Mouse (Mus musculus) G1E (cell line): ENCODE measurements at regions not wholly inside any gene's neighbourhood (a gene's known extent, or its start where the extent isn't known, plus 50 kb on each side); places are given as distances from the start of the nearest gene placed in this dataset.

Experiments
- ATAC-seq: 2 replicates; pipeline ENCODE4 v1.8.0; 2016; ENCODE audit warnings: mild to moderate bottlenecking; ENCODE audit not compliant: insufficient number of reproducible peaks, poor library complexity, low FRiP score, severe bottlenecking; ENCODE audit errors: extremely low read depth
- DNase-seq: peaks from one replicate; pipeline ENCODE4 v3.0.0; 2012; ENCODE audit warnings: low spot score
- H3K27me3 ChIP-seq: 2 replicates; pipeline ENCODE4 v1.6.1; 2012; ENCODE audit warnings: mild to moderate bottlenecking, low read length, inconsistent platforms; ENCODE audit not compliant: insufficient read depth
- H3K36me3 ChIP-seq: replicated peaks from 2 replicates; pipeline ENCODE3; 2012; ENCODE audit warnings: mild to moderate bottlenecking, inconsistent platforms
- H3K4me1 ChIP-seq: 2 replicates; pipeline ENCODE4 v1.6.1; 2012; ENCODE audit warnings: low read depth, low read length, inconsistent platforms, mixed read lengths; ENCODE audit not compliant: insufficient read depth
- H3K4me3 ChIP-seq: 2 replicates; pipeline ENCODE4 v1.5.1; 2012; ENCODE audit warnings: low read depth, mild to moderate bottlenecking, inconsistent platforms, low read length, moderate library complexity, mixed read lengths
- H3K9me3 ChIP-seq: replicated peaks from 2 replicates; pipeline ENCODE4 v1.6.1; 2012; ENCODE audit warnings: inconsistent platforms
- CTCF ChIP-seq: IDR thresholded peaks from 2 replicates; pipeline ENCODE4 v1.5.1; 2012; ENCODE audit warnings: low read depth, low read length, inconsistent platforms, mixed read lengths
- GATA1 ChIP-seq: IDR thresholded peaks from 2 replicates; pipeline ENCODE4 v1.6.1; 2012; ENCODE audit warnings: borderline replicate concordance, low read length, inconsistent platforms, mixed read lengths
- GATA2 ChIP-seq: IDR thresholded peaks from 2 replicates; pipeline ENCODE4 v1.6.1; 2012; ENCODE audit warnings: low read depth, low read length, inconsistent platforms, borderline replicate concordance
- POLR2AphosphoS5 ChIP-seq: IDR thresholded peaks from 2 replicates; pipeline ENCODE4 v1.6.1; 2012; ENCODE audit warnings: low read depth, low read length, inconsistent platforms; ENCODE audit not compliant: insufficient replicate concordance
- TAL1 ChIP-seq: conservative IDR thresholded peaks from 2 replicates; pipeline ENCODE4 v1.6.1; 2012; ENCODE audit warnings: low read depth, low read length, inconsistent platforms, mixed read lengths

GRCm38 (mm10) chr3:37981481-37982180 lies 257.3 kb upstream of the Gm5148 start:
- DNase-seq, result no peak
- H3K4me1 ChIP-seq, result peaks cover 4% of the 10 kb centered on the region; the same call in 1 of the 2 replicates
- no peak for ATAC-seq

GRCm38 (mm10) chr3:37979871-37980270 lies 255.6 kb upstream of the Gm5148 start:
- Histone ChIP-seq H3K36me3 (no peaks in the 10 kb centered on the region), H3K4me3 (no peak overlapping the region), H3K9me3 (no peaks in the 10 kb centered on the region), H3K4me1 (peaks cover 4% of the 10 kb centered on the region; the same call in 1 of the 2 replicates), H3K27me3 (peaks cover 13% of the 10 kb centered on the region)
- ATAC-seq (no peak), DNase-seq (no peak)
- TF ChIP-seq TAL1 (no peak), POLR2AphosphoS5 (no peak), CTCF (no peak), GATA2 (no peak), GATA1 (no peak)

More at GRCm38 (mm10) chr3:37981481-37982180, 257.3 kb upstream of the Gm5148 start:
- Histone ChIP-seq H3K4me3 (no peak overlapping the region), H3K9me3 (no peaks in the 10 kb centered on the region), H3K36me3 (no peaks in the 10 kb centered on the region), H3K27me3 (peaks cover 11% of the 10 kb centered on the region)
- TF ChIP-seq GATA2 (no peak), CTCF (no peak), GATA1 (no peak)

- Histone ChIP-seq H3K36me3 (no peaks in the 10 kb centered on the region), H3K9me3 (no peaks in the 10 kb centered on the region), H3K27me3 (peaks cover 7% of the 10 kb centered on the region), H3K4me1 (peaks cover 4% of the 10 kb centered on the region; the same call in 1 of the 2 replicates), H3K4me3 (no peak overlapping the region)
- DNase-seq, result peak; percentile 2
- TF ChIP-seq POLR2AphosphoS5 (no peak), TAL1 (no peak), CTCF (no peak), GATA1 (no peak), GATA2 (no peak)
- peak; percentile 34 for ATAC-seq
Observed at GRCm38 (mm10) chr3:37978481-37978880, 254.2 kb upstream of the Gm5148 start.

- DNase-seq (no peak), ATAC-seq (no peak)
- Histone ChIP-seq H3K4me3 (no peak overlapping the region), H3K4me1 (peaks cover 4% of the 10 kb centered on the region; the same call in 1 of the 2 replicates), H3K9me3 (no peaks in the 10 kb centered on the region), H3K36me3 (no peaks in the 10 kb centered on the region), H3K27me3 (peaks cover 2% of the 10 kb centered on the region)
- TF ChIP-seq TAL1, result no peak
- no peak for TF ChIP-seq POLR2AphosphoS5
- TF ChIP-seq GATA2, result no peak
- TF ChIP-seq GATA1, result no peak
- TF ChIP-seq CTCF, result no peak
Observed at GRCm38 (mm10) chr3:37977453-37977852, 253.2 kb upstream of the Gm5148 start.

GRCm38 (mm10) chr3:37976566-37976965 lies 252.3 kb upstream of the Gm5148 start:
- Histone ChIP-seq H3K4me3 (no peak overlapping the region), H3K27me3 (peaks cover 2% of the 10 kb centered on the region), H3K36me3 (no peaks in the 10 kb centered on the region), H3K9me3 (no peaks in the 10 kb centered on the region), H3K4me1 (peaks cover 4% of the 10 kb centered on the region; the same call in 1 of the 2 replicates)
- DNase-seq (no peak), ATAC-seq (no peak)
- TF ChIP-seq GATA1, result no peak
- TF ChIP-seq GATA2, result no peak
- TF ChIP-seq CTCF, result no peak
- TF ChIP-seq POLR2AphosphoS5, result no peak
- no peak for TF ChIP-seq TAL1

GRCm38 (mm10) chr3:37975194-37975756 lies 251.0 kb upstream of the Gm5148 start:
- no peaks in the 10 kb centered on the region for H3K36me3 ChIP-seq
- H3K9me3 ChIP-seq, result no peaks in the 10 kb centered on the region
- DNase-seq (no peak), ATAC-seq (no peak)
- peaks cover 2% of the 10 kb centered on the region for H3K27me3 ChIP-seq
- TF ChIP-seq GATA2 (no peak), GATA1 (no peak), POLR2AphosphoS5 (no peak), CTCF (no peak), TAL1 (no peak)
- peaks cover 4% of the 10 kb centered on the region; the same call in 1 of the 2 replicates for H3K4me1 ChIP-seq
- H3K4me3 ChIP-seq, result no peak overlapping the region
